ENCODE assay signal across 23 mouse cellular contexts in genomic region chr9:72375639-72376038, GRCm38 (mm10).
DNase-seq lines count a peak whose midpoint lies in the region; ATAC-seq and TF ChIP-seq lines count a peak whose summit lies in the region.
"Had no signal": no experiment of that assay in that cellular context is flagged by ENCODE, and none has a peak within 500 bp of the region (broad histone marks: within the 10 kb centered on the region; RNA-seq: fewer than 3 reads in every experiment).

No protein-coding gene starts in this region.

- DNase-seq in forebrain, embryonic 11.5 days (ENCODE audit: low spot score) = no peak
- DNase-seq in thymus, postnatal 14 days = peak; percentile 63
- peak; percentile 41 for DNase-seq in thymus, postnatal 4 days
- no peak for DNase-seq in layer of hippocampus, postnatal 10 days (ENCODE audit: low spot score in 2 of 2)
- DNase-seq: adrenal gland, adult 2 months; adrenal gland, postnatal 14 days; cerebellum, adult 11 months; cerebellum, adult 2 months; cerebellum, adult 9-11 months; cerebellum, postnatal 25 days; gastrocnemius, adult 2 months; gastrocnemius, postnatal 25 days had no signal

- no peak for TF ChIP-seq POLR2A in olfactory bulb, adult 2 months (IDR thresholded peaks at IDR 0.05; ENCODE audit: insufficient read depth, low read depth, low read length)

- ATAC-seq in forebrain, embryonic 15.5 days (replicated peaks) = no peak
- ATAC-seq in forebrain, embryonic 11.5 days (replicated peaks; ENCODE audit: low FRiP score) = no peak
- ATAC-seq in megakaryocyte, adult 5-6 weeks (ENCODE audit: poor library complexity, severe bottlenecking) = no peak
- ATAC-seq in granulocyte monocyte progenitor cell, adult 5-6 weeks (replicated peaks; ENCODE audit: poor library complexity, severe bottlenecking) = no peak
- ATAC-seq: CD4-positive, CD25-positive, alpha-beta regulatory T cell, adult 4 months; hindbrain, embryonic 16.5 days; intestine, embryonic 15.5 days had no signal

- no peak for TF ChIP-seq CTCF in olfactory bulb, adult 2 months (IDR thresholded peaks at IDR 0.05; ENCODE audit: insufficient read depth, low read depth, low read length)

- H3K27me3 ChIP-seq in forebrain, embryonic 15.5 days = no peaks in the 10 kb centered on the region
- no peaks in the 10 kb centered on the region for H3K27me3 ChIP-seq in forebrain, embryonic 11.5 days (ENCODE audit: control insufficient read depth, insufficient read depth, low read length)
- H3K27me3 ChIP-seq: embryonic facial prominence, embryonic 13.5 days; hindbrain, embryonic 13.5 days; intestine, embryonic 15.5 days had no signal

- no peaks in the 10 kb centered on the region for H3K4me1 ChIP-seq in forebrain, embryonic 15.5 days
- H3K4me1 ChIP-seq in forebrain, embryonic 11.5 days (replicated peaks; ENCODE audit: control insufficient read depth, insufficient read depth, low read length) = no peaks in the 10 kb centered on the region
- H3K4me1 ChIP-seq in olfactory bulb, adult 2 months (ENCODE audit: control insufficient read depth, insufficient read depth, low read length) = peaks cover 3% of the 10 kb centered on the region; the same call in 1 of the 2 replicates
- H3K4me1 ChIP-seq: embryonic facial prominence, embryonic 13.5 days; hindbrain, embryonic 13.5 days; intestine, embryonic 15.5 days had no signal

- H3K9ac ChIP-seq in forebrain, embryonic 15.5 days (replicated peaks) = no peak overlapping the region
- H3K9ac ChIP-seq in forebrain, embryonic 11.5 days (ENCODE audit: low read length) = no peak overlapping the region
- H3K9ac ChIP-seq: embryonic facial prominence, embryonic 13.5 days; hindbrain, embryonic 13.5 days; intestine, embryonic 15.5 days had no signal

- no peak overlapping the region for H3K4me3 ChIP-seq in forebrain, embryonic 15.5 days
- H3K4me3 ChIP-seq in forebrain, embryonic 11.5 days (ENCODE audit: low read depth, low read length) = no peak overlapping the region
- H3K4me3 ChIP-seq in olfactory bulb, adult 2 months (ENCODE audit: insufficient read depth, low read depth, low read length) = no peak overlapping the region
- H3K4me3 ChIP-seq: embryonic facial prominence, embryonic 13.5 days; erythroblast, embryonic 14.5 days; gastrocnemius, adult 2 months; hindbrain, embryonic 13.5 days; intestine, embryonic 15.5 days had no signal

- 75% methylated on average over 3 of the region's 3 CpGs for WGBS in forebrain, embryonic 15.5 days
- 84% methylated on average over 3 of the region's 3 CpGs for WGBS in forebrain, embryonic 11.5 days
- WGBS in olfactory bulb, adult 2 months = 56% methylated on average over 3 of the region's 3 CpGs

- no peaks in the 10 kb centered on the region for H3K9me3 ChIP-seq in forebrain, embryonic 15.5 days
- H3K9me3 ChIP-seq in forebrain, embryonic 11.5 days (ENCODE audit: control insufficient read depth, low read length) = no peaks in the 10 kb centered on the region
- H3K9me3 ChIP-seq: embryonic facial prominence, embryonic 13.5 days; hindbrain, embryonic 13.5 days; intestine, embryonic 15.5 days had no signal

- H3K36me3 ChIP-seq in forebrain, embryonic 15.5 days = no peaks in the 10 kb centered on the region
- H3K36me3 ChIP-seq in forebrain, embryonic 11.5 days (ENCODE audit: control insufficient read depth, insufficient read depth, low read length) = no peaks in the 10 kb centered on the region
- H3K36me3 ChIP-seq: embryonic facial prominence, embryonic 13.5 days; hindbrain, embryonic 13.5 days; intestine, embryonic 15.5 days had no signal

- no peak overlapping the region for H3K4me2 ChIP-seq in forebrain, embryonic 15.5 days (replicated peaks)
- no peak overlapping the region for H3K4me2 ChIP-seq in forebrain, embryonic 11.5 days (ENCODE audit: low read depth, low read length, severe bottlenecking)
- H3K4me2 ChIP-seq: embryonic facial prominence, embryonic 13.5 days; heart, embryonic 11.5 days; hindbrain, embryonic 13.5 days; intestine, embryonic 15.5 days had no signal

- peak overlapping the region; percentile 66 for H3K27ac ChIP-seq in forebrain, embryonic 15.5 days (replicated peaks)
- H3K27ac ChIP-seq in forebrain, embryonic 11.5 days (ENCODE audit: low read depth, low read length) = no peak overlapping the region
- H3K27ac ChIP-seq in olfactory bulb, adult 2 months (ENCODE audit: insufficient read depth, low read depth, low read length) = peak overlapping the region; percentile 78
- H3K27ac ChIP-seq: embryonic facial prominence, embryonic 13.5 days; gastrocnemius, adult 2 months; hindbrain, embryonic 13.5 days; intestine, embryonic 15.5 days had no signal

Comparison
In these comparisons a context has a peak if more than half of its experiments do, and no peak if none do; other contexts are left out.
1. DNase-seq: peak in thymus, postnatal 14 days (single experiment) and thymus, postnatal 4 days (single experiment); none in forebrain, embryonic 11.5 days (single experiment) and layer of hippocampus, postnatal 10 days (0 of 2).